Mouse (Mus musculus): ENCODE results near the gene Olfr1352.
"Not testable (repeated sequence)": the region's sequence is repeated elsewhere in the genome, so short reads cannot be mapped to it uniquely, and the experiment has no call there.

Olfr1352 gene

GRCm38 (mm10) chr10:78980750-78981149 lies at the start of gene Olfr1352:
Gene Olfr1352 (plus strand): TSS chr10:78981050.
- DNase-seq (ENCODE audit: low read depth, low spot score) = no peak

- DNase-seq (ENCODE audit: low read depth, low spot score) = not testable (repeated sequence)
Observed at GRCm38 (mm10) chr10:78950336-78950735, 30.5 kb upstream of the Olfr1352 start, which contains the start of gene Olfr8. Gene Olfr8 (plus strand): TSS chr10:78950636.

DNA sequence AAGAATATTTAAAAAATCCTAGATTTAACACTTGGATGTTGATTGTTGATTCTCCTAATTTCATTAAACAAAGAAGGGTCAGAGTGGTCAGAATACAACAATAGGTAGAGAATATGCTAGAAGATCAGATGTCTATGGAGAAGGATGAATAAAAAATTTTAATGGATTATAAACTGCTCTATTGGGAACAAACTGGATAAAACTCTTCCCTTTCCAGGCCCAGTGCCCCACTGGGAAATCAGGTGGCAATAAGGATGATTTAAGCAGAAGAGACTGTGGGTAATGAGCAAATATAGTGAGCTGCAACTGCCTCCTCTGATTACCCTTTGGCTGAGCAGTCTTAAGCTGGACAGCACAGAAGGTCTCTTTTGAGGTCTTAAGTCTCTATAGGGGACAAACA lies 17.8 kb upstream of the Olfr1352 start, which contains the start of gene Olfr1353:
Gene Olfr1353, plus strand, starts transcription at position 301 of the 400 bp plus-strand sequence.
- not testable (repeated sequence) for DNase-seq (ENCODE audit: low read depth, low spot score)

DNA sequence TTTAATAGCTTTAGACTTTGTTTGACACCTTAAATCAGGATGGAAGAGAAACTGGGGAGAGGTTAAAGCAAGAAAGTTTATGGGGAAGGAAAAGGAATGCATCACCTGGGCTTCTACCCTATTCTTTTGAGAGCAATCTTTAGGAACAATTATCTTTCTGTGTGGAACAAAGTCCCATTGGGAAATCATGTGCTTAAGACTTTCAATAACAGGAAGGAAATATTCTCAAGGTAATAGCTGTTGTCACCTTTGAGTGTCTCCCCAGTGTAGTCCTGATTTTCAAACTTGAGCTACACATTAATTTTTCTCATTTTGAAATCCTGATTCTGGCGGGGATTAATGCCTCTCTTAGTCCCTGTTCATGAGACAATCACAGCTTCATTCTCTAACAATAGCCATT lies 31.3 kb downstream of the Olfr1352 start, which contains the start of gene Olfr1351:
Gene Olfr1351, plus strand, starts transcription at position 301 of the 400 bp plus-strand sequence.
- no peak for DNase-seq (ENCODE audit: low read depth, low spot score)

- DNase-seq (ENCODE audit: low read depth, low spot score) = no peak
Observed at GRCm38 (mm10) chr10:79028441-79028840, 47.6 kb downstream of the Olfr1352 start, which contains the start of gene Olfr57. Gene Olfr57 (plus strand): TSS chr10:79028741.

Measured in R1 (cell line).